Mouse (Mus musculus) natural killer cell, adult 2 months (primary cell): ENCODE measurements around the gene Itga11.
"Not testable (repeated sequence)": the region's sequence is repeated elsewhere in the genome, so short reads cannot be mapped to it uniquely, and the experiment has no call there.

ENCODE experiments used
- DNase-seq, 2 experiments: peaks; one replicate each; pipeline ENCODE4 v3.0.0; 2022; ENCODE audit warnings: low spot score in 2 of 2

Itga11 gene

DNA sequence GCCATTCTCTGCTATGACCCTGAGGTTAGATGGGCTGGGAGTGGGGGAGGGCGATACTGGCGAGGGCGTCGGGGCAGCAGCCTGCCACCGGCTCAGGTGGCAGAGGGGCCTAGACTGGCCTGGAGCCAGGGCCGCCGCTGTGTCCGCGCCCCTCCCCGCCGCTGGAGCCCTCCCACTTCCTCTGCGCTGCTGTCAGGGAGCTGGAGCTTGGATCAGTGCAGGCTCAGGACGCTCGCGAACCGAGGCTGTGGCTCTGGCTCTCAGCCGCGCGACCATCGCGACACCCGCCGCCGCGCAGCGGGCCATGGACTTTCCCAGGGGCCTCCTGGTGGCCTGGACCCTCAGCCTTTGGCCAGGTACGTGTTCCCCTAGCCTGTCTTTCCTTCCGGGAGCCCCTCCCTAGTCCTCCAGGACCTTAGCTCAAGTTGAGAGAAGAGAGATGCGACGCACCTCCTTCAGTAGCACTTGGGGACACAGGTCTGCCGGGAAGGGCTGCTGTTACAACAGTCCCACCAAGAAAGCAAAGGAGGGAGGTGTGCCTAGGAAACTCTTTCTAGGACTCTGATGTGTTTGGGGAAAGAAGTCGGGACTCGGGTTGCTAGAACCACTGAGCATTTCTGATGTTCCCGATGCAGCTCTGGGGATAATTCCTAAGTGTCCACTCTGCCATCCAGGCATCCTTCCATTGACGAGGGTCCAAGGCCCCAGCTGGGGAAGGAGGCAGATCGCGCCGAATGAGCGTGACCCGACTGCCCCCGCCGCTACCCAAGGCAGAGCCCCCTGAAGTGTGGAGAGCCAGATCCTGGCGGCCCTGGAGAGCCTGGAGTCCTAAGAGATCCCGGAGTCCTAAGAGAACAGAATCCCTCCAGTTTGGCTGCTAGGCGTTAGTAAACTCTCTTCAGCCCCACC lies at the start of gene Itga11:
Gene Itga11, plus strand, starts transcription at position 186 of the 909 bp plus-strand sequence.
- no peak for DNase-seq

DNA sequence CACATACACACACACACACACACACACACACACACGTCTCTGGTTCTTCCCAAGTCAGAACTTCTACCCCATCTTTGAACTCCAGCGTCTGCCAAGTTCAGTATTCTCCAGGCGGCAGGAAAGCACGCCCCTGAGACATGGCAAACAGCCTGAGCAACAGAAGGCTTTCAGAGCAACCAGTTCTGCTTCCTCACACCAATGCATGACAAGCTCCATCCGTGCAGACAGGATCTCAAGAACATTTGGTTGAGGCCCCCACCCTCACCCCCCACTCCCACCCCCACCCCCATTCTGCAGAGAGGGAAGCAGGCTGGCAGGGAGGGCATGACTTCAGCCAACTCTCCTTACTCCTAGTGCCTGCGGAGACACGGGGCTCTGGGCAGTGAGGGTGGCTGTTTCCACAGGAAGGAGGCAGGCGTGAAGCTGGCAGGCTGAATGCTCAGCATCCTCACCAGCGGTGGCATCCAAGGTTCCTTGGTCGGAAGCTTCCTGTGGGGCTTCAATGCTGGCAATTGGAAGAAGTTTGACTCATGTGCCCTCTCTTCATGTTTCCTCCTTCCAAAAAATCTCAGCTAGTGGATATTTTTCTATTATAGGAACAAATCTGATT lies 46.9 kb upstream of the Itga11 start:
- no peak for DNase-seq

DNA sequence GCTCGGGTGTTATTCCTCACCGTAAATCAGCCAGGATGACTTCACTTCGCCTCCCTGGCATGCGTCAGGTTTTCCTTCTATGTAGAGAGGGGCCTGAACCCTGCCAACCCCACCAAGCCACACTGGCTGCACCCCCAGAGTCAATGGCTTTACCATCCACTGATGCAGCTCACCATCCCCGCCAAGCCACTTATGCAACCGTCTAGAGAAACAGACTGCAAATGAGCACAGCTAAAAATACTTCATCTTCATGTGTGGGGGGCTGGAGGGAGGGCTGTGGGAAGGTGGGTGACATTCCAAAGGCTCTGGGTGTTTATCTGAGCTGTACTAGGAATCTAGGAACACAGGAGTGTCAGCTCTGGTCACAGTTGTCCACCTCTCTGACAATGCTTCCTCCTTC lies 45.2 kb upstream of the Itga11 start:
- no peak for DNase-seq

DNA sequence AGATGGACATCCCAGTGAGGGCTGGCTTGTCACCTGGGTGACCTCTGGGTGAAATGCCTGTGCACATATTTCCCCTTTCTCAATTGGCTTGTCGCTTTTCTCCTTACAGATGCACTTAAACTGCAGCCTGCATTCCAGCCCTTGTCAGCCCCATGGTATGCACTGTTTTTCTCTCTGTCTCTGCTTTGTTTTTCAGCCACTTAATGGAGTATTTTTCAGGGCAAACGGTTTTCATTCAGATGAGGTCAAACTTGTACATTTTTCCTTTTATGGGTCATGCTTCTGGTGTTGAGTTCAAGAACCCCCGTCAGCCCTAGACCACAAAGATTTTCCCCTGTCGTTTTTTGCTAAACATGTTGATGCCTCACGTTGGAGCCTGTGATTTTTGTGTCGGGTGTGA lies 39.6 kb upstream of the Itga11 start:
- no peak for DNase-seq

DNA sequence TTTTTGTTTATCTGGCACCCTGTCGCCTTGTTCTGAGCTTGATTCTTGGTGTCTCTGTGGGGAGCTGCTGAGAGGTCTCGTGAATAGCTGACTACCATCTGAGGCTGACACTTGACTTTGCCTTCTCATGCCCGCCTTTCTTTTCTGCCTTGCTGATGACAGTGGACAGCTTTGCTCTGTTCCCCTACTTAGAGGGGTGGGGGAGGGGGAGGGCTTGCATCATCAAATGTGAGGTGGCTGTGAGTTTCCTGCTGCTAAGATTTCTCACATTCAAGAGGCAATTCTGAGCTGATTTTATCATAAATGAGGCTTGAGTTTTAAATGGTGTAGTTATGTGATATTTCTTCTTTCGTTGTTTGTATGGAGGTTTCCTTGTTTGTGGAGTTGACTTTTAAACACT lies 37.9 kb upstream of the Itga11 start:
- no peak for DNase-seq

- DNase-seq = no peak
These were observed 37.4 kb upstream of the Itga11 start for GRCm38 (mm10) chr9:62640188-62640587.

DNA sequence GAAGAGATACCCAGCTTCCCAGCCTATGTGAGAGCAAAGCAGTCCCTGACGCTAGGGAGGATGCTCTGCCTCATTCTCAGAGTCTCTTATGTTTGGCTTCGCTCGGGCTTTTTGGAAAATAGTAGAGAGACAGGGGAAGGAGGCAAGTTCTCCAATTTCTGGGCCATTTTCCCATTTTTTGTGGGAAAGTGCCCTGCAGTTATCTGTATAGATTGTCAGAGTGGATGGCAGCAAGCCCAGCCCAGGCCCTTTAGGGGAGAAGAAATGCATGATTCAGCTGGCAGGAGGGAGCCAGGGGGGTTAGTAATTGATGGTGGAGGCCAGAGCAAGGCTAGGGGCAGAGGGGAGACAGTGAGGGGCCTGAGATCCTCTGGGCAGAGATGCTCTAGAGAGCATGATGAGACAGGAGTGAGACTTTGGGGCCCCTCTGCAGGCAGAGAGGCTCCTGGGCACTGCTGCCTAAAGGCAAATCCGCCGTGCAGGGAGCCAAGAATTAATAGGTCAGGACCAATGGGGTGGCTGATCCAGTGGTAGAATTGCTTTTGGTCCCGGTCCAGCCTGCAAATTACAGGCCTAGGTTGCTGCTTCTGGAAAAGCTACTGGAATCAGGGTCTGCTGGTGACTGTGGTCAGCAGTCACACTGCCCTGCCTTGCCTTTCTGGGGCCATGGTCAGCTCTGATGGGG lies 31.8 kb upstream of the Itga11 start:
- DNase-seq = no peak

DNA sequence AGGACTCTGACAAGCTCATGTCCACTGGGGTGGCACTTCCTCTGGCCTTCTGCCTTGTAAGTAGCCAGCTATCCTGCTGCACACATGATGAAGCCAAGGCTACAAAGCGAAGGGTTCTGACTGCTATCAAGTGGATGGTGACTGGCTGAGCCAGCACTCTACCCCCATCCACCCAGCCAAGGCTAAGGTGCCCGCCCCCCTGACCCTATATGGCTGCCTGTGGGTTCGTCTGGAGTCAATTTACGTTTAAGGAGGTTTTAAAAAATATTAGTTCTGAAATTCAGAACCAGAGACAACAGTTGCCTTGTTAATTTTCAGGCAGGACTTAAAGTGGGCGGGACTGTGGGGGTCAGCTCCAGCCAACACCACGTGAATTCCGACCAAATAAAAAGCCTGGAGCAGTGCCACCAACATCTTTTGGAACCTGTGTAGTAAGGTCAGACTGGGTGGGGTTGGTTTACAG lies 30.9 kb upstream of the Itga11 start:
- DNase-seq = no peak

DNA sequence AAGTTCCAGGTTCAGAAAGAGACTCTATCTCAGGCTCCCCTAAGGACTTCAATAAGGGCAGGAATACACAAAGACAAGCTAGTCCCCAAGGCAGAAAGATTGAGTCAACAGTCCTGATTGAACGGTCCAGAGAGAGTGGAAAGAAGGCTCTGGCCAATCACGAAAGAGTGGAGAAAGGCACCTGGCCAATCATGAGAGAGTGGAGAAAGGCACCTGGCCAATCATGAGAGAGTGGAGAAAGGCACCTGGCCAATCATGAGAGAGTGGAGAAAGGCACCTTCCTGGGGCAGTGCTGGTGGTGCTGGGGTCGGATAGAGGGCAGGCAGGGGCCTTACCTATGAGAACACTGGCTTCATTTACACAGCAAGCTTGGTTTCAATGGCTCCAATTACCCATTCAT lies 28.2 kb upstream of the Itga11 start:
- no peak for DNase-seq

GRCm38 (mm10) chr9:62650764-62651163 lies 26.9 kb upstream of the Itga11 start:
- no peak for DNase-seq

- no peak for DNase-seq
These were observed 23.3 kb upstream of the Itga11 start for GRCm38 (mm10) chr9:62654336-62654735.

DNA sequence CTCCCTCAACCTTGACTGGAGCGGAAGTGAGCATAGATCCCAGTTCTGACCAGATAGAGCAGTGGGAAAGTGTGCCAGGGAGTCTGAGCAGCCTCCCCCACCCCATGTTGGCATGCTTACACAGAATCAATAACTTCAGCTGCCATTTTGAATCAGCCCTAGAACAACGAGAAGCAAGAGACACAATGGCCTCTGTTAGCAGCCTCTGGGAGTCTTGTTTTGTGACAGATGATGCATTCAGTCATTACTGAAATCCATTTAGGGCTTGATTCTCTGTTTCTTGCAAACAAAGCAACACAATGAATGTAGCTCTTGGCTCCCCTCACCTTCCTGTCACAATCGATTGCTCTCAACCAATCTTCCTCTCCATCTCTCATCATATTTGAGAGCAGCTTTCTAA lies 19.6 kb upstream of the Itga11 start:
- DNase-seq = no peak

- no peak for DNase-seq
These were observed 18.6 kb upstream of the Itga11 start for GRCm38 (mm10) chr9:62659026-62659425.

DNA sequence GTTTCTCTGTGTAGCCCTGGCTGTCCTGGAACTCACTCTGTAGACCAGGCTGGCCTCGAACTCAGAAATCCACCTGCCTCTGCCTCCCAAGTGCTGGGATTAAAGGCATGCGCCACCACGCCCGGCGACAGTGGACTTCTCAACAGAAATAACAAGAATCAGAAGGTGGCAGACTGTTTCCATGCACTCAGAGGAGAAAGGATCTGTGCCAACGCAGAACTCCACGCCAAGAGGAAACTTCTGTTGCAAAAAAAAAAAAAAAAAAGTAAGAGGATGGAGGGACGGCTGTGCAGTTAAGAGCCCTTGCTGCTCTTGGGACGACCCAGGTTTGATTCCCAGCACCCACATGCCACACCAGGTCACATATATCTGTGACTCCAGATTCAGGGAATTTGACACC lies 16.7 kb upstream of the Itga11 start:
- not testable (repeated sequence) for DNase-seq

- no peak for DNase-seq
These were observed 14.2 kb upstream of the Itga11 start for GRCm38 (mm10) chr9:62663443-62663842.

GRCm38 (mm10) chr9:62664115-62664725 lies 13.4 kb upstream of the Itga11 start:
- no peak for DNase-seq

- DNase-seq = no peak
These were observed 11.7 kb upstream of the Itga11 start for GRCm38 (mm10) chr9:62665892-62666291.

DNA sequence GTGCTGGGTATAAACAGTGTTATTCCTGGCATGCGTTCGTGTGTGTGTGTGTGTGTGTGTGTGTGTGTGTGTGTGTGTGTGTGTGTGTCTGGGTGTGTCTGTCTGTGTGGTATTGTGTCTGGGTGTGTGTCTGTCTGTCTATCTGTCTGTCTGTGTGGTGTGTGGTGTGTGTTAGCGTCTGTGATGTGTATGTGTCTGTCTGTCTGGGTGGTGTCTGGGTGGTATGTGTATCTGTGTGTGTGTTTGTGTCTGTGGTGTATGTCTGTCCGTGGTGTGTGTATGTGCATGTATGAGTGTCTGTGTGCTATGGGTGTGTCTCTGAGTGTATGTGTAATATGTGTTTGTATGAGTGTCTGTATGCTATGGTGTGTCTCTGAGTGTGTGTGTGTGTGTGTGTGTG lies 9.1 kb upstream of the Itga11 start:
- DNase-seq = no peak

DNA sequence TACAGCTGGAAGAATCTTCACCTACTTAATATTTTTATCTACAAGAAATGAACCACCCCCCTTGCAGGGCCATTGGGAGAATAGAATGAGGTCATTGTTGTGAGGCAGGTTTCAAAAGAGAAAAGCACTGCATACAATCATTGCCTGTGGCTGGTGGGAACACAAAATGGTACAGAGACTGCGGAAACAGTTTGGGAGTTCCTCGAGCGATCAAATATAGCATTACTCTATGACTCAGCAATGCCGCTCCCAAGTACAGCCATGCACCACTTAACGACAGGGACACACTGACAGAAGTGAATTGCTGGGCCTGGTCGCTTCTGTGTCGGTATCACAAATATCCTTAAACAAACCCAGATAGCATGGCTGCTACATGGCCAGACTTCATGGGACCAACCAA lies 4.4 kb upstream of the Itga11 start:
- no peak for DNase-seq

- no peak for DNase-seq
These were observed 2.5 kb upstream of the Itga11 start for GRCm38 (mm10) chr9:62675172-62675571.

- no peak for DNase-seq
These were observed 1.0 kb downstream of the Itga11 start for GRCm38 (mm10) chr9:62678550-62679155.

- DNase-seq = no peak
These were observed 1.8 kb downstream of the Itga11 start for GRCm38 (mm10) chr9:62679398-62679797.
